Mouse (Mus musculus): ENCODE data around the gene Ccdc181. TPM values are rescaled to one million over a fixed set of nuclear protein-coding genes. Genes with fewer than 3 reads are reported as not detected.
A peak's percentile ranks its signal among the peaks of the same experiment; 100 is the strongest.

The Ccdc181 gene
- polyA plus RNA-seq, 1 experiment from 2014 or later, result 2.7 TPM

- Histone ChIP-seq H3K4me3 (ENCODE audit: low read depth, low read length) (no peak overlapping the region), H3K27me3 (ENCODE audit: insufficient read depth, low read length) (no peaks in the 10 kb centered on the region), H3K27ac (ENCODE audit: low read depth) (no peak overlapping the region), H3K36me3 (replicated peaks; ENCODE audit: insufficient read depth, low read length) (no peaks in the 10 kb centered on the region), H3K9ac (replicated peaks) (no peak overlapping the region), H3K4me2 (ENCODE audit: low read depth, low read length) (no peak overlapping the region), H3K4me1 (ENCODE audit: insufficient read depth) (peaks cover 6% of the 10 kb centered on the region), H3K9me3 (ENCODE audit: low read length) (no peaks in the 10 kb centered on the region)
- WGBS (ENCODE audit: insufficient replicate concordance), result 75% methylated on average over 6 of the region's 6 CpGs
- TF ChIP-seq CTCF (IDR thresholded peaks at IDR 0.05; ENCODE audit: low read depth) (no peak), EP300 (IDR thresholded peaks at IDR 0.05; ENCODE audit: low read depth) (no peak)
- ATAC-seq (no peak), DNase-seq (no peak)
Observed at GRCm38 (mm10) chr1:164273659-164274058, 1.7 kb upstream of the Ccdc181 start.

GRCm38 (mm10) chr1:164276552-164276951, 1.2 kb downstream of the Ccdc181 start:
- no peak overlapping the region for H3K27ac ChIP-seq (ENCODE audit: low read depth)
- H3K36me3 ChIP-seq (replicated peaks; ENCODE audit: insufficient read depth, low read length), result no peaks in the 10 kb centered on the region
- H3K4me2 ChIP-seq (ENCODE audit: low read depth, low read length), result no peak overlapping the region
- TF ChIP-seq CTCF (IDR thresholded peaks at IDR 0.05; ENCODE audit: low read depth), result no peak
- TF ChIP-seq EP300 (IDR thresholded peaks at IDR 0.05; ENCODE audit: low read depth), result no peak
- 92% methylated on average over 3 of the region's 3 CpGs for WGBS (ENCODE audit: insufficient replicate concordance)
- DNase-seq (no peak), ATAC-seq (no peak)
- H3K27me3 ChIP-seq (ENCODE audit: insufficient read depth, low read length), result no peaks in the 10 kb centered on the region
- H3K4me1 ChIP-seq (ENCODE audit: insufficient read depth), result peaks cover 6% of the 10 kb centered on the region
- H3K4me3 ChIP-seq (ENCODE audit: low read depth, low read length), result no peak overlapping the region
- no peak overlapping the region for H3K9ac ChIP-seq (replicated peaks)
- H3K9me3 ChIP-seq (ENCODE audit: low read length), result no peaks in the 10 kb centered on the region

- Histone ChIP-seq H3K9ac (replicated peaks) (no peak overlapping the region), H3K4me2 (ENCODE audit: low read depth, low read length) (no peak overlapping the region), H3K9me3 (ENCODE audit: low read length) (no peaks in the 10 kb centered on the region), H3K36me3 (replicated peaks; ENCODE audit: insufficient read depth, low read length) (no peaks in the 10 kb centered on the region), H3K27ac (ENCODE audit: low read depth) (no peak overlapping the region), H3K27me3 (ENCODE audit: insufficient read depth, low read length) (no peaks in the 10 kb centered on the region), H3K4me1 (ENCODE audit: insufficient read depth) (peaks cover 6% of the 10 kb centered on the region), H3K4me3 (ENCODE audit: low read depth, low read length) (no peak overlapping the region)
- WGBS (ENCODE audit: insufficient replicate concordance), result 79% methylated on average over 4 of the region's 4 CpGs
- no peak for TF ChIP-seq EP300 (IDR thresholded peaks at IDR 0.05; ENCODE audit: low read depth)
- TF ChIP-seq CTCF (IDR thresholded peaks at IDR 0.05; ENCODE audit: low read depth), result no peak
- ATAC-seq (no peak), DNase-seq (no peak)
Observed at GRCm38 (mm10) chr1:164279332-164279731, 3.9 kb downstream of the Ccdc181 start.

- H3K4me1 ChIP-seq (ENCODE audit: insufficient read depth), result no peaks in the 10 kb centered on the region
- H3K9ac ChIP-seq (replicated peaks), result no peak overlapping the region
Observed at GRCm38 (mm10) chr1:164284007-164284406, 8.6 kb downstream of the Ccdc181 start.

DNA sequence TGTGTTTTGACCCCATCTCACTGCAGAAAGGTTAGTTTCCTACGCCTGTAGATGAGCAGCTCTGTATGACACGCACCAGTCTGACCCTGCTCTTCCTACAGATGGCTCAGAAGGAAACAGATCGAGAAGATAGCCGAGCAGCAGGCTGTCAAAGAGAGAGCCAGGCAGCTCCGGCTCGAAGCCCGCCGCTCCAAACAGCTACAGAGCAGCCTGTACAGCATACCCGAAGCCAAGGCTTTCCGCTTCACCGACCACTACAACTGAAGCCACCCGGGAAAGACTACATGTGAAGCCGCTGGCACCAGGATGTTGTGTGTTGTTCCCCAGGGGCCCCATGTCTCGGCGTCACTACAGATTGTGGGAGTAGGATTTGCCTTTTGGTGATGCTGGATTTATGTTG, 12.0 kb downstream of the Ccdc181 start:
- 62% methylated on average over 15 of the region's 15 CpGs for WGBS (ENCODE audit: insufficient replicate concordance)
- H3K9ac ChIP-seq (replicated peaks), result no peak overlapping the region
- TF ChIP-seq CTCF (IDR thresholded peaks at IDR 0.05; ENCODE audit: low read depth) (no peak), EP300 (IDR thresholded peaks at IDR 0.05; ENCODE audit: low read depth) (no peak)

More at GRCm38 (mm10) chr1:164284007-164284406, 8.6 kb downstream of the Ccdc181 start:
- no peak overlapping the region for H3K4me2 ChIP-seq (ENCODE audit: low read depth, low read length)
- ATAC-seq (no peak), DNase-seq (no peak)
- no peaks in the 10 kb centered on the region for H3K36me3 ChIP-seq (replicated peaks; ENCODE audit: insufficient read depth, low read length)
- no peak overlapping the region for H3K4me3 ChIP-seq (ENCODE audit: low read depth, low read length)
- H3K9me3 ChIP-seq (ENCODE audit: low read length), result no peaks in the 10 kb centered on the region
- H3K27ac ChIP-seq (ENCODE audit: low read depth), result no peak overlapping the region
- TF ChIP-seq CTCF (IDR thresholded peaks at IDR 0.05; ENCODE audit: low read depth) (no peak), EP300 (IDR thresholded peaks at IDR 0.05; ENCODE audit: low read depth) (no peak)
- WGBS (ENCODE audit: insufficient replicate concordance), result 78% methylated on average over 3 of the region's 3 CpGs
- no peaks in the 10 kb centered on the region for H3K27me3 ChIP-seq (ENCODE audit: insufficient read depth, low read length)

GRCm38 (mm10) chr1:164292040-164292439, 16.7 kb downstream of the Ccdc181 start:
- Histone ChIP-seq H3K27ac (ENCODE audit: low read depth) (no peak overlapping the region), H3K9ac (replicated peaks) (no peak overlapping the region), H3K4me2 (ENCODE audit: low read depth, low read length) (no peak overlapping the region), H3K4me3 (ENCODE audit: low read depth, low read length) (no peak overlapping the region), H3K4me1 (ENCODE audit: insufficient read depth) (no peaks in the 10 kb centered on the region), H3K36me3 (replicated peaks; ENCODE audit: insufficient read depth, low read length) (peaks cover 29% of the 10 kb centered on the region), H3K27me3 (ENCODE audit: insufficient read depth, low read length) (no peaks in the 10 kb centered on the region), H3K9me3 (ENCODE audit: low read length) (no peaks in the 10 kb centered on the region)
- DNase-seq (no peak), ATAC-seq (no peak)
- peak; percentile 19; the same call in 1 of the 2 replicates for TF ChIP-seq CTCF (IDR thresholded peaks at IDR 0.05; ENCODE audit: low read depth)
- TF ChIP-seq EP300 (IDR thresholded peaks at IDR 0.05; ENCODE audit: low read depth), result no peak
- 81% methylated on average over 5 of the region's 5 CpGs for WGBS (ENCODE audit: insufficient replicate concordance)

More for the DNA sequence above, 12.0 kb downstream of the Ccdc181 start:
- Histone ChIP-seq H3K9me3 (ENCODE audit: low read length) (no peaks in the 10 kb centered on the region), H3K27me3 (ENCODE audit: insufficient read depth, low read length) (no peaks in the 10 kb centered on the region), H3K4me2 (ENCODE audit: low read depth, low read length) (no peak overlapping the region), H3K4me3 (ENCODE audit: low read depth, low read length) (no peak overlapping the region), H3K36me3 (replicated peaks; ENCODE audit: insufficient read depth, low read length) (peaks cover 12% of the 10 kb centered on the region), H3K27ac (ENCODE audit: low read depth) (no peak overlapping the region), H3K4me1 (ENCODE audit: insufficient read depth) (no peaks in the 10 kb centered on the region)
- ATAC-seq (no peak), DNase-seq (no peak)

GRCm38 (mm10) chr1:164294071-164294470, 18.7 kb downstream of the Ccdc181 start:
- H3K36me3 ChIP-seq (replicated peaks; ENCODE audit: insufficient read depth, low read length), result peaks cover 48% of the 10 kb centered on the region
- no peak for TF ChIP-seq EP300 (IDR thresholded peaks at IDR 0.05; ENCODE audit: low read depth)
- no peak for TF ChIP-seq CTCF (IDR thresholded peaks at IDR 0.05; ENCODE audit: low read depth)
- ATAC-seq, result no peak

More at GRCm38 (mm10) chr1:164294071-164294470, 18.7 kb downstream of the Ccdc181 start:
- no peak overlapping the region for H3K4me2 ChIP-seq (ENCODE audit: low read depth, low read length)
- DNase-seq, result no peak
- no peaks in the 10 kb centered on the region for H3K9me3 ChIP-seq (ENCODE audit: low read length)
- 82% methylated on average over 6 of the region's 6 CpGs for WGBS (ENCODE audit: insufficient replicate concordance)
- no peaks in the 10 kb centered on the region for H3K4me1 ChIP-seq (ENCODE audit: insufficient read depth)
- H3K4me3 ChIP-seq (ENCODE audit: low read depth, low read length), result no peak overlapping the region
- no peak overlapping the region for H3K27ac ChIP-seq (ENCODE audit: low read depth)
- H3K27me3 ChIP-seq (ENCODE audit: insufficient read depth, low read length), result no peaks in the 10 kb centered on the region
- no peak overlapping the region for H3K9ac ChIP-seq (replicated peaks)

Measured in liver, postnatal 0 days (tissue).